Mouse (Mus musculus) midbrain, embryonic 13.5 days (tissue): Measurements from ENCODE around the gene Zbtb43. TPM values are rescaled to one million over a fixed set of nuclear protein-coding genes. Genes with fewer than 3 reads are reported as not detected.

Source experiments
- ATAC-seq: fragments of 200-750 bp; cut with Nextera tagmentation; 2 replicates; pipeline ENCODE4 v1.8.0; 2017; ENCODE audit warnings: mild to moderate bottlenecking, moderate TSS enrichment, moderate library complexity
- H3K27ac ChIP-seq: fragments of 300-500 bp; sonication (generic); 2 replicates; pipeline ENCODE4 v1.5.1; 2015; ENCODE audit warnings: inconsistent platforms, mild to moderate bottlenecking, moderate library complexity
- H3K27me3 ChIP-seq: fragments of 300-500 bp; sonication (generic); 2 replicates; pipeline ENCODE4 v1.6.1; 2015; ENCODE audit warnings: mild to moderate bottlenecking, inconsistent platforms
- H3K36me3 ChIP-seq: fragments of 300-500 bp; sonication (generic); 2 replicates; pipeline ENCODE4 v1.6.1; 2015; ENCODE audit warnings: mild to moderate bottlenecking, inconsistent platforms
- H3K4me1 ChIP-seq: fragments of 300-500 bp; sonication (generic); replicated peaks from 2 replicates; pipeline ENCODE4 v1.6.1; 2015; ENCODE audit warnings: inconsistent platforms
- H3K4me2 ChIP-seq: fragments of 300-500 bp; sonication (generic); replicated peaks from 2 replicates; pipeline ENCODE4 v1.6.1; 2015; ENCODE audit warnings: moderate library complexity, mild to moderate bottlenecking, inconsistent platforms
- H3K4me3 ChIP-seq: fragments of 300-500 bp; sonication (generic); replicated peaks from 2 replicates; pipeline ENCODE4 v1.5.1; 2015; ENCODE audit warnings: mild to moderate bottlenecking, inconsistent platforms
- H3K9ac ChIP-seq: fragments of 300-500 bp; sonication (generic); replicated peaks from 2 replicates; pipeline ENCODE4 v1.6.1; 2015; ENCODE audit warnings: mild to moderate bottlenecking, inconsistent platforms
- H3K9me3 ChIP-seq: fragments of 300-500 bp; sonication (generic); 2 replicates; pipeline ENCODE4 v1.6.1; 2016; ENCODE audit warnings: mild to moderate bottlenecking, inconsistent platforms
- WGBS: fragments of 180-500 bp; shearing (Covaris S2); methylation state at CpG from one replicate; pipeline ENCODE4 v1.1.7; 2015; 5-methylcytosine and 5-hydroxymethylcytosine counted together
- polyA plus RNA-seq: library from polyadenylated mRNA; unstranded; fragments of >200 nt; fragmentation: Nextera tagmentation; extraction: Ambion mirVana; gene quantifications from 2 replicates; pipeline ENCODE4 v1.2.1, GENCODE M21; 2015

Zbtb43 gene
- polyA plus RNA-seq, 1 experiment from 2014 or later = 29.7 TPM

DNA sequence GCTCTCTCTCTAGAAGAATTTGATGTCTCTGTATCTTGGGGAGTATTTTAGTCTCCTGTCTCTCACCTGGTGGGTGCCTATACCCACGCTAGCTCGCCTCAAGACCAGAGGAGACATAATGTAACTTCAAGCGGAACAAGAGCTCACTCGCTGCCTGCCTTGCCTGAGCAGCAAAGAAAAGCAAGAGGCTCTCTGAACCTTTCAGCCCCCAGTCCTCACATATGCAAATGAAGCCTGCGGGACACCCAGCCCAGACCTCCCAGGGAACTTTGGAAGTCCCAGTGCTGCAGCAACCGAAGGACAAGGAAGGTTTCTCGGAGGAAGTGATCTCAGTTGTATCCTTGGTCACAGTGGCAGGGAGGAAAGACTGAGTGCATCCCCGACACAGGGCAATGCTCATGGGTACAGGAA is 28.9 kb downstream of the Zbtb43 start:
- 0 out of 2 replicates have a peak overlapping the region, but pooled peaks have one; percentile 2 for H3K4me2 ChIP-seq
- H3K27me3 ChIP-seq = peaks cover 13% of the 10 kb centered on the region; the same call in 1 of the 2 replicates
- ATAC-seq = no peak
- WGBS = 3% methylated on average over 8 of the region's 8 CpGs
- no peaks in the 10 kb centered on the region for H3K9me3 ChIP-seq
- peaks cover 54% of the 10 kb centered on the region for H3K4me1 ChIP-seq
- H3K27ac ChIP-seq = no peak overlapping the region
- H3K36me3 ChIP-seq = no peaks in the 10 kb centered on the region
- 0 out of 2 replicates have a peak overlapping the region, but pooled peaks have one; percentile 26 for H3K9ac ChIP-seq
- H3K4me3 ChIP-seq = no peak overlapping the region

DNA sequence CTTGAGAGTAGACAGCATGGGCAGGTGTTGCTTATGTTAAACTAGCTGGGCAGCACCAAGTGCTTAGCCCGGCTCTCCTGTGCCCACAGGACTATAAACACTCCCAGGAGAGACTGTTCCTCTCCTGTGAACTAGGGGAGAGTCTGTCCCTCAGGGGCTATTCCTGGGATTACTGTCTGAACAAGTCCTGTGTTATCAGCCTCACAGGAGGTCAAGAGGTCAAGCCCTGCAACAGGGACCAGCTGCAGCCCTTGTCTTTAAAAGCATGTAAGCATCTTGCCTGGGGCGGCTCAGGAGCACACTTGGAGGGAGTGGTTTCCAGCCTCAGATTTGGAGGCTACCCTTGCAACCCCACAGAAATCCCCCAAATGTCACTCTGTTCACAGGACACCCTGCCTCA is 30.0 kb downstream of the Zbtb43 start:
- H3K9ac ChIP-seq = no peak overlapping the region
- 21% methylated on average over 2 of the region's 2 CpGs for WGBS
- no peak overlapping the region for H3K4me2 ChIP-seq
- peaks cover 51% of the 10 kb centered on the region for H3K4me1 ChIP-seq
- H3K36me3 ChIP-seq = no peaks in the 10 kb centered on the region
- no peak overlapping the region for H3K27ac ChIP-seq
- peaks cover 13% of the 10 kb centered on the region; the same call in 1 of the 2 replicates for H3K27me3 ChIP-seq
- no peak overlapping the region for H3K4me3 ChIP-seq
- ATAC-seq = no peak
- no peaks in the 10 kb centered on the region for H3K9me3 ChIP-seq

DNA sequence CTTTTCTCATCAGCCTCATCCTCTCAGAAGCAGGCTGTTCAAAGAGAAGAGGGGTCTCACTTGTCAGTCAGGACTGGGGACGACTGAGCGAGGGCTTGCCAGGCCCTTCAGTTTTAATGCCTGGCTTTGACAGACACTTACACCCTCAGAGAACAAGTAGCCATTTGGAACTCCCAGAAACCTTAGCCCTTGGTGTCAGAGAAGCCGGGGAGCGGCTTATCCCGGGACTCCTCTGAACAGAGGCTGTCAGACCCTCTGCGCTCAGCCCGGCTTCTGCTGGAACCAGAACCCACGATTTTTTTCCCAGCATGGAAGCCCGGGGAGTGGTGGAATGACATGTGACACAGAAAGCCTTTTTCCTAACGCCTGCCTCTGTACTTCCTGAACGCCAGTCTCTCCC is 31.2 kb downstream of the Zbtb43 start:
- no peak overlapping the region for H3K27ac ChIP-seq
- ATAC-seq = no peak
- 32% methylated on average over 11 of the region's 11 CpGs for WGBS

GRCm38 (mm10) chr2:33436035-33436580 is 32.3 kb downstream of the Zbtb43 start:
- Histone ChIP-seq H3K4me3 (peak overlapping the region; percentile 25), H3K9me3 (no peaks in the 10 kb centered on the region), H3K4me2 (peak overlapping the region; percentile 49), H3K36me3 (no peaks in the 10 kb centered on the region), H3K27ac (peak overlapping the region; percentile 27; the same call in 1 of the 2 replicates), H3K27me3 (peaks cover 13% of the 10 kb centered on the region; the same call in 1 of the 2 replicates), H3K9ac (peak overlapping the region; percentile 40), H3K4me1 (peaks cover 55% of the 10 kb centered on the region)
- 4% methylated on average over 16 of the region's 16 CpGs for WGBS
- ATAC-seq = peak; percentile 26; the same call in 1 of the 2 replicates

More for the DNA sequence above, 31.2 kb downstream of the Zbtb43 start:
- no peaks in the 10 kb centered on the region for H3K9me3 ChIP-seq
- no peaks in the 10 kb centered on the region for H3K36me3 ChIP-seq
- H3K4me3 ChIP-seq = no peak overlapping the region
- H3K27me3 ChIP-seq = peaks cover 13% of the 10 kb centered on the region; the same call in 1 of the 2 replicates
- peaks cover 51% of the 10 kb centered on the region for H3K4me1 ChIP-seq
- no peak overlapping the region for H3K4me2 ChIP-seq
- H3K9ac ChIP-seq = no peak overlapping the region

DNA sequence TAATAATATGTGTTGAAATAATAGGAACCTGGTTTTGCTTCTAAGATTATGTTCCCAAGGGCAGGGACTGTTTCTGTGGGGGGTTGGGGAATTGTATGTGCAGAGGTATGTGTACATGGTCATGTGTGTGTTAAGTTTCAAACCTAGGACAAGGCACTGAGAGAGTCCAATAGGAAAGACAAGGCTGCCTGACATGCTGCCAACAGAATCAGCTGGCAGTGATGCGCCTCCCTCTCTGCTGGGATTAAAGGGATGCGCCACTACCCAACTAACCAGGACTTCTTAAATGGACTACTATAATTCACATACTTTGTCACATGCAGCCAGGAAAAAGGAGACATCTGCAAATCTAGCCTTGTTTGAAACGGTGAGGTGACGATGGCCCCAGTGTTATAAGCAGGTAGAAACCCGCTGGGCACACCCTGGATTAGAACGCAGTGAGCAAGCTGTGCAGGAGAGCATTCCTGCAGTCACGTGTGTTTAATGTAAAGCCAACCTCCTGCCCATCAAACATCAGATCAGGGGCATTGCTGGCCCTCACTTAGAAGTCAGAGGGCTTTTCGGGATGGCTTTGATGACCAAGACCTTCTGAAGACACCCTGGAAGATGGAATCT is 33.2 kb downstream of the Zbtb43 start:
- peak overlapping the region; percentile 49 for H3K4me2 ChIP-seq
- ATAC-seq = no peak
- no peaks in the 10 kb centered on the region for H3K36me3 ChIP-seq
- H3K27ac ChIP-seq = peak overlapping the region; percentile 27
- WGBS = 46% methylated on average over 8 of the region's 8 CpGs
- peaks cover 9% of the 10 kb centered on the region; the same call in 1 of the 2 replicates for H3K27me3 ChIP-seq
- no peaks in the 10 kb centered on the region for H3K9me3 ChIP-seq
- H3K4me3 ChIP-seq = no peak overlapping the region
- H3K9ac ChIP-seq = no peak overlapping the region; the same call in 1 of the 2 replicates
- peaks cover 50% of the 10 kb centered on the region for H3K4me1 ChIP-seq

DNA sequence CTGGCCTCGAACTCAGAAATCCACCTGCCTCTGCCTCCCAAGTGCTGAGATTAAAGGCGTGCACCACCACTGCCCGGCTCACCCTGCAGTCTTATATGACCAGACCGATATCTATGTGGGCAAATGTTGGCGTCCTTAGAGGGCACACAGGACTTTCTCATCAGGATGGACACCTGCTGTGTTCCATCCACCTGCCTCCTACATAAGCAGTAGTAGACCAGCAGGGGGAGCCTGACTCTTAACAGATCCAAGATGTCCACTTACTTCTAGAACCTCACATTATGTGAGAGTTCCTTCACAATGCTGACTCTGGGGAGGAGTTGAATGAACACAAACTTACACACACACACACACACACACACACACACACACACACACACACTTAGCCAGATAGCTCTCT is 35.5 kb downstream of the Zbtb43 start:
- H3K27me3 ChIP-seq = 0 out of 2 replicates have a peak, but pooled peaks cover 4% of the 10 kb centered on the region
- 64% methylated on average over 5 of the region's 5 CpGs for WGBS

GRCm38 (mm10) chr2:33430771-33431699 is 37.3 kb downstream of the Zbtb43 start, which contains the start of gene Zbtb34:
Gene Zbtb34 (minus strand): TSS chr2:33431324.
- Histone ChIP-seq H3K9me3 (no peaks in the 10 kb centered on the region), H3K27ac (peak within 1 kb of the TSS; percentile 44), H3K9ac (peak within 1 kb of the TSS; percentile 99), H3K4me1 (peaks cover 45% of the 10 kb centered on the region), H3K27me3 (0 out of 2 replicates have a peak, but pooled peaks cover 4% of the 10 kb centered on the region), H3K36me3 (peaks cover 15% of the 10 kb centered on the region), H3K4me2 (peak within 1 kb of the TSS; percentile 97), H3K4me3 (peak within 1 kb of the TSS; percentile 94)
- peak; percentile 77 for ATAC-seq
- 1% methylated on average over 76 of the region's 102 CpGs for WGBS

More for the DNA sequence above, 35.5 kb downstream of the Zbtb43 start:
- no peak overlapping the region for H3K4me2 ChIP-seq
- H3K9ac ChIP-seq = no peak overlapping the region
- no peaks in the 10 kb centered on the region for H3K9me3 ChIP-seq
- ATAC-seq = no peak
- 0 out of 2 replicates have a peak, but pooled peaks cover 4% of the 10 kb centered on the region for H3K36me3 ChIP-seq
- no peak overlapping the region for H3K27ac ChIP-seq
- peaks cover 52% of the 10 kb centered on the region for H3K4me1 ChIP-seq
- no peak overlapping the region for H3K4me3 ChIP-seq

GRCm38 (mm10) chr2:33430081-33430770 is 38.1 kb downstream of the Zbtb43 start:
- Histone ChIP-seq H3K9ac (peak overlapping the region; percentile 99), H3K9me3 (no peaks in the 10 kb centered on the region), H3K36me3 (peaks cover 18% of the 10 kb centered on the region), H3K4me3 (peak overlapping the region; percentile 94), H3K27me3 (0 out of 2 replicates have a peak, but pooled peaks cover 4% of the 10 kb centered on the region), H3K4me1 (peaks cover 37% of the 10 kb centered on the region), H3K27ac (peak overlapping the region; percentile 44; the same call in 1 of the 2 replicates), H3K4me2 (peak overlapping the region; percentile 97)
- no peak for ATAC-seq
- 12% methylated on average over 13 of the region's 13 CpGs for WGBS

DNA sequence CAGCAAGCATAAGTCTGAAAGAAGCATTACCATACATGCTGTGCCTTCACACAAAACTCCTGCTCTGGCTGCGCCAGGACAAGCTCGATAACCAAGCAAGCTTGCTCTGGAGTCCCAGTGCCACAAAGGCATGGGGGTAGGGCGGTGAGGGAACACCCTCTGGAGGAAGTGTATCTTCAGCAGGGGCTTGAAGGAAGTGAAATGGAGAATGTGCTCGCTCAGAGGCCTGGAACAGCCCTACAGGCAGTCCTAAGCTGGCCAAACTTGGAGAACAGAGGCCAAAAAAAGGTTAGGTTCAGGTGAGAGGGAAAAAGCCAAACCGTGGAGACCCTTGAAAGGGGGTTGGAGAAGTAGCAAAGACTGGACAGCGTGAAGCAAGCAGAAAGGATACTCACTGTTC is 39.0 kb downstream of the Zbtb43 start:
- H3K36me3 ChIP-seq = peaks cover 21% of the 10 kb centered on the region
- peak overlapping the region; percentile 97 for H3K4me2 ChIP-seq
- no peaks in the 10 kb centered on the region for H3K9me3 ChIP-seq
- WGBS = 45% methylated on average over 6 of the region's 6 CpGs
- no peaks in the 10 kb centered on the region for H3K27me3 ChIP-seq
- ATAC-seq = no peak
- peaks cover 34% of the 10 kb centered on the region for H3K4me1 ChIP-seq
- peak overlapping the region; percentile 99; the same call in 1 of the 2 replicates for H3K9ac ChIP-seq
- H3K4me3 ChIP-seq = peak overlapping the region; percentile 94; the same call in 1 of the 2 replicates
- no peak overlapping the region for H3K27ac ChIP-seq

GRCm38 (mm10) chr2:33426640-33427398 is 41.5 kb downstream of the Zbtb43 start:
- H3K4me3 ChIP-seq = no peak overlapping the region
- no peaks in the 10 kb centered on the region for H3K27me3 ChIP-seq
- ATAC-seq = no peak
- WGBS = 58% methylated on average over 10 of the region's 10 CpGs
- H3K36me3 ChIP-seq = peaks cover 34% of the 10 kb centered on the region
- no peak overlapping the region for H3K4me2 ChIP-seq
- H3K4me1 ChIP-seq = peaks cover 34% of the 10 kb centered on the region
- H3K9me3 ChIP-seq = no peaks in the 10 kb centered on the region
- H3K27ac ChIP-seq = no peak overlapping the region
- H3K9ac ChIP-seq = 0 out of 2 replicates have a peak overlapping the region, but pooled peaks have one; percentile 28
